Mouse (Mus musculus): ENCODE data around the gene Cdkn2b.

DNA sequence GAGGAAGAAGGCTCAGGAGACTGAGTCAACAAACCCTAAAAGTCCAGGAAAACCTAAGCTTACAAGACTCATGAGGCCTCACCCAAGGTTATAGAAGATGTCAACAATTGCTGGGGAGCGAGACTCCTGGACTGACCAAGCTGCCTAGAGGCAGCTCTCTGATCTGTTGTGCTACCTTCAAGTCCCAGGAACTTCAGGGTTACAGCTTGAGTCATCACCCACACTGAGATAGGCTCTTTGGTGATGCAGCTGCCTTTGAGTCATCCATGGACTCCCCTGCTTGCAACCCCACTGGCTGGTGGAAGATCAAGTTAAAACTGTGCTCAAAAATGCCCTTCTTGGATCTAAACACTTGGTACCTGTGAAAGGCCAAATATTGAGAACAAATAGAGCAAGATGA lies 53.1 kb downstream of the Cdkn2b start:
- TF ChIP-seq CTCF (IDR thresholded peaks at IDR 0.05; ENCODE audit: low read depth): no peak
- no peak for TF ChIP-seq EP300 (optimal IDR thresholded peaks at IDR 0.05)

Data from stomach, postnatal 0 days (tissue).